Mouse (Mus musculus): ENCODE measurements around the gene A530032D15Rik. TPM values are rescaled to one million over a fixed set of nuclear protein-coding genes. Genes with fewer than 3 reads are reported as not detected.

The A530032D15Rik gene
- polyA plus RNA-seq (2015; fragmentation: Illumina TruSeq; extraction: RNeasy Lipid Tissue Mini Kit (QIAGEN cat#74804); ENCODE audit: insufficient read depth, low replicate concordance), result 15.5 TPM

GRCm38 (mm10) chr1:85109753-85110152, at the start of gene A530032D15Rik:
Gene A530032D15Rik, minus strand, starts transcription at chr1:85109853.

DNA sequence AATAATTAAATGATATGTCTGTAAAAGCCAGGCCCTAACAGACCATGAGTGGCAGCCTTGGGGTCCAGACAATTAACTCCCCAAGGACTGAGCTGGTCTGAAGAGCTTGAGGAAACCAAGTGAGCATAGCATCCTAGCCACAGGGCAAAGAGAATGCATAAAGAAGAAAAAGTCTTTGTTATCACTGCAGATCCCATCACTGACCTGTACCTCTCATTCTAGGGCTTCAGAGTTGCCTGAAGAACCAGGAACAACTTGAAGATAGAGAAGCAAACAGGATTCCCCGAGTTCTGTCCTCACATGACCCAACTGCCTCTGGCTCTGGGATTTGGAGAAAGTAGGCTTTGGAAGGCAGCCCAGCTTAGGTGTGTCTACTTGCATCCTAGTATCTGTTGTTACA, 9.8 kb downstream of the A530032D15Rik start, which contains the start of gene Gm10553:
TSS of gene Gm10553 (plus strand) at position 301 of the 400 bp plus-strand sequence.

Other genes starting within 250 kb of the A530032D15Rik start
- gene Slc16a14, start 174.7 kb downstream of the A530032D15Rik start, polyA plus RNA-seq (2015; fragmentation: Illumina TruSeq; extraction: RNeasy Lipid Tissue Mini Kit (QIAGEN cat#74804); ENCODE audit: insufficient read depth, low replicate concordance), result 0.25 TPM
- gene Gm10553, start 9.7 kb downstream of the A530032D15Rik start, polyA plus RNA-seq (2015; fragmentation: Illumina TruSeq; extraction: RNeasy Lipid Tissue Mini Kit (QIAGEN cat#74804); ENCODE audit: insufficient read depth, low replicate concordance), result not detected
- gene C130026I21Rik, start 160.7 kb upstream of the A530032D15Rik start, polyA plus RNA-seq (2015; fragmentation: Illumina TruSeq; extraction: RNeasy Lipid Tissue Mini Kit (QIAGEN cat#74804); ENCODE audit: insufficient read depth, low replicate concordance), result 139 TPM